Mouse (Mus musculus) limb, embryonic 11.5 days (tissue): ENCODE results near the gene Slc12a5. TPM values are rescaled to one million over a fixed set of nuclear protein-coding genes. Genes with fewer than 3 reads are reported as not detected.

Experiments
- polyA plus RNA-seq: library from polyadenylated mRNA; unstranded; fragments of >200 nt; fragmentation: Nextera tagmentation; extraction: Ambion mirVana; gene quantifications from 2 replicates; pipeline ENCODE4 v1.2.1, GENCODE M21; 2014

Slc12a5 gene
- polyA plus RNA-seq, 1 experiment from 2014 or later, result 0.92 TPM

Other genes with a start within 250 kb of the Slc12a5 start
- gene Spint5, start 245.5 kb upstream of the Slc12a5 start, polyA plus RNA-seq, result not detected in 2 replicates
- gene Wfdc3, start 214.9 kb upstream of the Slc12a5 start, polyA plus RNA-seq, result 0.55 and 1.0 TPM in 2 replicates
- gene Dnttip1, start 214.8 kb upstream of the Slc12a5 start, polyA plus RNA-seq, result 87.0 and 96.4 TPM in 2 replicates
- 634 and 636 TPM in 2 replicates for gene Ube2c, start 190.9 kb upstream of the Slc12a5 start, polyA plus RNA-seq
- gene Tnnc2, start 180.8 kb upstream of the Slc12a5 start, polyA plus RNA-seq, result 13.8 and 14.6 TPM in 2 replicates
- gene Snx21, start 175.0 kb upstream of the Slc12a5 start, polyA plus RNA-seq, result 9.9 and 14.6 TPM in 2 replicates
- 12.0 and 12.3 TPM in 2 replicates for gene Acot8, start 155.9 kb upstream of the Slc12a5 start, polyA plus RNA-seq
- 11.0 and 11.8 TPM in 2 replicates for gene Zswim3, start 155.7 kb upstream of the Slc12a5 start, polyA plus RNA-seq
- 22.3 and 22.4 TPM in 2 replicates for gene Zswim1, start 138.1 kb upstream of the Slc12a5 start, polyA plus RNA-seq
- not detected in 2 replicates for gene Spata25, start 132.3 kb upstream of the Slc12a5 start, polyA plus RNA-seq
- 95.8 and 104 TPM in 2 replicates for gene Ctsa, start 127.9 kb upstream of the Slc12a5 start, polyA plus RNA-seq
- 5.9 and 6.1 TPM in 2 replicates for gene Neurl2, start 127.3 kb upstream of the Slc12a5 start, polyA plus RNA-seq
- gene Pltp, start 103.1 kb upstream of the Slc12a5 start, polyA plus RNA-seq, result 22.9 and 25.1 TPM in 2 replicates
- gene Pcif1, start 81.5 kb upstream of the Slc12a5 start, polyA plus RNA-seq, result 71.5 and 76.6 TPM in 2 replicates
- gene Zfp335, start 49.0 kb upstream of the Slc12a5 start, polyA plus RNA-seq, result 12.1 and 16.3 TPM in 2 replicates
- gene Mmp9, start 20.0 kb upstream of the Slc12a5 start, polyA plus RNA-seq, result 0.21 and 0.47 TPM in 2 replicates
- 81.2 and 85.2 TPM in 2 replicates for gene Ncoa5, start 74.1 kb downstream of the Slc12a5 start, polyA plus RNA-seq
- 9.1 and 11.1 TPM in 2 replicates for gene Cd40, start 94.8 kb downstream of the Slc12a5 start, polyA plus RNA-seq
- gene 1700025C18Rik, start 129.9 kb downstream of the Slc12a5 start, polyA plus RNA-seq, result not detected in 2 replicates